Mouse (Mus musculus) CH12.LX (cell line): ENCODE data around the gene Gal3st4. TPM values are rescaled to one million over a fixed set of nuclear protein-coding genes. Genes with fewer than 3 reads are reported as not detected.

Source experiments
- DNase-seq: peaks from one replicate; pipeline ENCODE4 v3.0.0-alpha.2; 2013; ENCODE audit errors: extremely low read depth
- H3K27ac ChIP-seq: 2 replicates; pipeline ENCODE4 v1.5.1; 2012; ENCODE audit warnings: low read depth, mild to moderate bottlenecking, control low read depth, moderate library complexity; ENCODE audit not compliant: insufficient read depth
- H3K27me3 ChIP-seq: replicated peaks from 2 replicates; pipeline ENCODE3; 2012; ENCODE audit warnings: inconsistent platforms
- H3K36me3 ChIP-seq, 2 experiments: replicated peaks in 1 of 2; 2 replicates each; pipeline versions ENCODE3 to v1.6.1; 2012; ENCODE audit warnings: inconsistent platforms in 1 of 2, low read length in 1 of 2, mild to moderate bottlenecking in 1 of 2, mixed read lengths in 1 of 2, moderate library complexity in 1 of 2; ENCODE audit not compliant: control insufficient read depth in 1 of 2, insufficient read depth in 1 of 2
- H3K4me1 ChIP-seq, 2 experiments: 2 replicates each; pipeline ENCODE4 v1.6.1; 2012; ENCODE audit warnings: inconsistent platforms in 1 of 2, moderate library complexity in 1 of 2; ENCODE audit not compliant: insufficient read depth in 2 of 2, control insufficient read depth in 1 of 2
- H3K4me2 ChIP-seq: 2 replicates; pipeline ENCODE4 v1.6.1; 2012; ENCODE audit warnings: low read depth, mild to moderate bottlenecking, control low read depth; ENCODE audit not compliant: poor library complexity, insufficient read depth, severe bottlenecking
- H3K4me3 ChIP-seq, 3 experiments: fragments of 150-350 bp in 1 of 3; sonication (generic) in 1 of 3; replicated peaks in 1 of 3; 2 replicates each; pipeline versions ENCODE3 to v1.5.1; 2011 to 2012; ENCODE audit warnings: low read depth in 2 of 3, low read length in 2 of 3, mild to moderate bottlenecking in 2 of 3, moderate library complexity in 2 of 3, control low read depth in 1 of 3, improper control_type of control experiment in 1 of 3, inconsistent platforms in 1 of 3, mixed read lengths in 1 of 3; ENCODE audit not compliant: poor library complexity in 1 of 3
- H3K79me2 ChIP-seq: replicated peaks from 2 replicates; pipeline ENCODE4 v1.6.1; 2012; ENCODE audit warnings: mild to moderate bottlenecking, moderate library complexity; ENCODE audit not compliant: control insufficient read depth, poor library complexity, insufficient read depth, severe bottlenecking; ENCODE audit errors: extremely low read depth
- H3K9ac ChIP-seq: 2 replicates; pipeline ENCODE4 v1.6.1; 2012; ENCODE audit warnings: low read depth, mild to moderate bottlenecking, control low read depth, moderate library complexity; ENCODE audit not compliant: insufficient read depth
- H3K9me3 ChIP-seq: replicated peaks from 2 replicates; pipeline ENCODE3; 2012; ENCODE audit warnings: low read length, inconsistent platforms, mixed read lengths
- CHD1 ChIP-seq: IDR thresholded peaks from 2 replicates; pipeline ENCODE4 v1.6.1; 2012; ENCODE audit warnings: low read depth, low read length, improper control_type of control experiment, inconsistent platforms
- CTCF ChIP-seq, 2 experiments: IDR thresholded peaks in 1 of 2; conservative IDR thresholded peaks in 1 of 2; 2 replicates each; pipeline ENCODE4 v1.5.1; 2011 to 2012; ENCODE audit warnings: low read depth in 2 of 2, low read length in 2 of 2, improper control_type of control experiment in 1 of 2, inconsistent platforms in 1 of 2, mild to moderate bottlenecking in 1 of 2, moderate library complexity in 1 of 2
- E2F4 ChIP-seq: IDR thresholded peaks from 2 replicates; pipeline ENCODE4 v1.6.1; 2011; ENCODE audit warnings: low read depth, low read length, improper control_type of control experiment; ENCODE audit not compliant: insufficient replicate concordance
- EP300 ChIP-seq: IDR thresholded peaks from 2 replicates; pipeline ENCODE4 v1.6.1; 2011; ENCODE audit warnings: low read length, improper control_type of control experiment
- ETS1 ChIP-seq: conservative IDR thresholded peaks from 2 replicates; pipeline ENCODE4 v1.6.1; 2012; ENCODE audit warnings: low read depth, mild to moderate bottlenecking, inconsistent platforms, low read length, improper control_type of control experiment, moderate library complexity
- GABPA ChIP-seq: IDR thresholded peaks from 2 replicates; pipeline ENCODE4 v1.6.1; 2012; ENCODE audit warnings: low read depth, low read length, improper control_type of control experiment, inconsistent platforms; ENCODE audit not compliant: insufficient replicate concordance
- KAT2A ChIP-seq: IDR thresholded peaks from 2 replicates; pipeline ENCODE4 v1.6.1; 2012; ENCODE audit warnings: low read length, improper control_type of control experiment, inconsistent platforms; ENCODE audit not compliant: insufficient replicate concordance
- MAFK ChIP-seq: IDR thresholded peaks from 2 replicates; pipeline ENCODE4 v1.6.1; 2011; ENCODE audit warnings: low read length, improper control_type of control experiment; ENCODE audit not compliant: insufficient replicate concordance
- MAZ ChIP-seq: IDR thresholded peaks from 2 replicates; pipeline ENCODE4 v1.6.1; 2012; ENCODE audit warnings: low read depth, mild to moderate bottlenecking, inconsistent platforms, low read length, improper control_type of control experiment, moderate library complexity
- PAX5 ChIP-seq: IDR thresholded peaks from 2 replicates; pipeline ENCODE4 v1.6.1; 2012; ENCODE audit warnings: low read length, inconsistent platforms, mixed read lengths
- POLR2A ChIP-seq: IDR thresholded peaks from 2 replicates; pipeline ENCODE4 v1.6.1; 2011; ENCODE audit warnings: low read depth, mild to moderate bottlenecking, improper control_type of control experiment, low read length
- RAD21 ChIP-seq: IDR thresholded peaks from 2 replicates; pipeline ENCODE4 v1.6.1; 2011; ENCODE audit warnings: low read depth, mild to moderate bottlenecking, low read length, improper control_type of control experiment, moderate library complexity
- RCOR1 ChIP-seq: conservative IDR thresholded peaks from 2 replicates; pipeline ENCODE4 v1.6.1; 2012; ENCODE audit warnings: low read depth, mild to moderate bottlenecking, inconsistent platforms, low read length, improper control_type of control experiment
- SIN3A ChIP-seq: IDR thresholded peaks from 2 replicates; pipeline ENCODE4 v1.6.1; 2012; ENCODE audit warnings: low read length, improper control_type of control experiment, inconsistent platforms
- SMC3 ChIP-seq: IDR thresholded peaks from 2 replicates; pipeline ENCODE4 v1.6.1; 2011; ENCODE audit warnings: low read depth, low read length, improper control_type of control experiment
- TBP ChIP-seq: conservative IDR thresholded peaks from 2 replicates; pipeline ENCODE4 v1.6.1; 2011; ENCODE audit warnings: low read depth, low read length, improper control_type of control experiment
- USF2 ChIP-seq: conservative IDR thresholded peaks from 2 replicates; pipeline ENCODE4 v1.6.1; 2011; ENCODE audit warnings: low read depth, low read length, improper control_type of control experiment
- ZC3H11A ChIP-seq: IDR thresholded peaks from 2 replicates; pipeline ENCODE4 v1.6.1; 2012; ENCODE audit warnings: low read depth, mild to moderate bottlenecking, inconsistent platforms, low read length, improper control_type of control experiment
- ZNF384 ChIP-seq: IDR thresholded peaks from 2 replicates; pipeline ENCODE4 v1.6.1; 2012; ENCODE audit warnings: low read depth, low read length, improper control_type of control experiment, inconsistent platforms
- dilution Hi-C: fragments of 300-500 bp; cut with MboI; formaldehyde crosslinking; loops from 2 replicates; pipeline ENCODE4 v1.14.3; 2020; ENCODE audit warnings: low sequenced_read_pairs; ENCODE audit not compliant: extremely low pct_unique_long_range_greater_than_20kb, extremely low pct_ligation_motif_present
- in situ Hi-C: fragments of 300-500 bp; cut with MboI; formaldehyde crosslinking; loops from 3 replicates; pipeline ENCODE4 v1.14.3; 2019; ENCODE audit warnings: low sequenced_read_pairs, low pct_ligation_motif_present, low pct_unique_long_range_greater_than_20kb, mixed read lengths
- polyA plus RNA-seq: library from polyadenylated mRNA; unstranded; fragments of >175 nt; gene quantifications from 2 replicates; pipeline ENCODE4 v1.2.1, GENCODE M21; 2012; ENCODE audit warnings: low read depth; ENCODE audit not compliant: insufficient read length
- total RNA-seq, 2 experiments: library from RNA; depleted of rRNA; stranded (reverse); fragments of 300-350 nt in 1 of 2; fragments of >200 nt in 1 of 2; gene quantifications; 2 replicates each; pipeline ENCODE4 v1.2.3; 2012 to 2014

Gal3st4 gene
- total and polyA plus RNA-seq, 3 experiments: 0.21 TPM; not detected in 2

DNA sequence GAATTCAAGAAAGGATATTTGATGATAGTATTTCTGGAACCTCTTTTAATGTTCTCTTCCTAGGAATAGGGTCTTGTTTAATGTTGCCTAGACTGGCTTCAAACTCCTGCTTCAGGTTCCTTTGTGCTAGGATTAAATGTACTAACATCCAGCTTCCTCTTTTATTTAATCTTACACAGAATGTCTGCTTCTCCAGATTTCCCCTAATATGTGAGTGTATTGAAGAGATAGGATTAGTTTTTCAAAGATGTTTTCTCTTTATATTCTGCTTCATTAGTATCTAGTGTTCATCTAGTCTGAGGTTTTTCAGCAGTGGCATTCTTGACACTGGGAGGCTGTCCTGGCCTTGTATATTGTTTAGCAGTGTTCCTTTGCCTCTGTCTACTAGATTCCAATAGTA lies 21.5 kb upstream of the Gal3st4 start:
- H3K9ac ChIP-seq: no peak overlapping the region
- H3K36me3 ChIP-seq: no peaks in the 10 kb centered on the region
- no peaks in the 10 kb centered on the region for H3K9me3 ChIP-seq
- in situ Hi-C loops (no loop called here), dilution Hi-C loops (no loop called here)
- H3K79me2 ChIP-seq: no peaks in the 10 kb centered on the region
- H3K4me2 ChIP-seq: no peak overlapping the region
- no peak overlapping the region for H3K4me3 ChIP-seq
- H3K4me1 ChIP-seq: no peaks in the 10 kb centered on the region
- no peak for DNase-seq
- no peak for TF ChIP-seq MAZ
- TF ChIP-seq EP300: no peak
- TF ChIP-seq SIN3A: no peak
- TF ChIP-seq ETS1: no peak
- no peak for TF ChIP-seq POLR2A
- TF ChIP-seq SMC3: no peak
- TF ChIP-seq ZNF384: no peak
- TF ChIP-seq RCOR1: no peak
- TF ChIP-seq PAX5: no peak
- TF ChIP-seq TBP: no peak
- TF ChIP-seq MAFK: no peak
- no peak for TF ChIP-seq ZC3H11A
- TF ChIP-seq E2F4: no peak
- no peak for TF ChIP-seq KAT2A
- no peak for TF ChIP-seq GABPA
- H3K27me3 ChIP-seq: peaks cover 23% of the 10 kb centered on the region
- no peak overlapping the region for H3K27ac ChIP-seq

DNA sequence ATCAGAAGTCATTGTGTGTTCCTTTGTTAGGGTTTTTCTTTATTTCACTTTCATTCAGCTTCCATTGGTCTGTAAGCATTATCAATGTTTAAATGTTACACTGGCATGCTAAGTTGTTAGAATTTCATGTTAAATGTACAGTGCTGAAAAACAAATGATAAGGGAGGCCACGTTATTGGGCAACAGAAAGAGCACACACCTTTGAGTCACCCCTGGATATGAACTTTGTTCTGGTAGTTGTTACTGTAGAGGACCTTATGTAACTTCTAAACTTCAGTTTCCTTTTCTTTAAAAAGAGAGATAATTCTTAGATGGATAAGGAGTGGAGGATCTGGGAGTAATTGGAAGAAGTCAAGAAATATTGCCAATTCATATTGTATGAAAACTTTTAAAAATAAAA lies 19.0 kb upstream of the Gal3st4 start:
- Histone ChIP-seq H3K27ac (no peak overlapping the region), H3K27me3 (peaks cover 13% of the 10 kb centered on the region), H3K9ac (no peak overlapping the region), H3K4me3 (no peak overlapping the region), H3K79me2 (no peaks in the 10 kb centered on the region), H3K4me2 (no peak overlapping the region), H3K9me3 (peaks cover 2% of the 10 kb centered on the region), H3K36me3 (no peaks in the 10 kb centered on the region), H3K4me1 (no peaks in the 10 kb centered on the region)
- TF ChIP-seq ZC3H11A: no peak
- TF ChIP-seq CHD1: no peak
- in situ Hi-C loops: no loop called here
- no peak for DNase-seq
- dilution Hi-C loops: no loop called here

DNA sequence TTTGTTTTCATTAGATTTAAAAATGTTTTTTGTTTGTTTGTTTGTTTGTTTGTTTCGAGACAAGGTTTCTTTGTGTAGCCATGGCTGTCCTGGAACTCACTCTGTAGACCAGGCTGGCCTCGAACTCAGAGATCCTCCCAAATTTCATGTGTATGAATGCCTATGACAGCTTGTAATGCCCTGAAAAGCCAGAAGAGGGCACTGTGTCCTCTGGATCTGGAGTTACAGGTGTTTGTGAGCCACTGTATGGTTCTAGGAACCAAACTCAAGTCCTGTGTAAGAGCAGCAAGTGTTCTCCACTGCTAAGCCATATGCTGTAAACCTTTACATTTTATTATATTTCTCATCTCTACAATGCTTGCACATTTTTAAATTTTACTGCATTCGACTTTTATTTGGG lies 15.2 kb upstream of the Gal3st4 start:
- in situ Hi-C loops: no loop called here
- peak; percentile 37 for DNase-seq

More for the DNA sequence above, 15.2 kb upstream of the Gal3st4 start:
- no peaks in the 10 kb centered on the region for H3K79me2 ChIP-seq
- H3K4me3 ChIP-seq: no peak overlapping the region
- peak; percentile 17 for TF ChIP-seq RAD21
- TF ChIP-seq SMC3: 0 out of 2 replicates have a peak, but pooled peaks have one; percentile 1
- no peak for TF ChIP-seq POLR2A
- TF ChIP-seq USF2: no peak
- peak; percentile 47 to 50; a peak in 3 of 4 replicates for TF ChIP-seq CTCF (conservative IDR thresholded peaks at IDR 0.05 in 1 of 2, IDR thresholded peaks at IDR 0.05 in 1 of 2; ENCODE audit: low read depth in 2 of 2, low read length in 2 of 2)
- H3K36me3 ChIP-seq: no peaks in the 10 kb centered on the region
- peaks cover 0 to 5% of the 10 kb centered on the region in 2 experiments; a peak in 1 of 4 replicates for H3K4me1 ChIP-seq
- peaks cover 2% of the 10 kb centered on the region for H3K9me3 ChIP-seq
- no peak overlapping the region for H3K27ac ChIP-seq
- peaks cover 8% of the 10 kb centered on the region for H3K27me3 ChIP-seq
- H3K9ac ChIP-seq: no peak overlapping the region
- dilution Hi-C loops: no loop called here
- no peak overlapping the region for H3K4me2 ChIP-seq
